Mouse (Mus musculus) cerebellum, adult 11 months (tissue): ENCODE measurements around the gene 1700003E16Rik.
"Not testable (repeated sequence)": the region's sequence is repeated elsewhere in the genome, so short reads cannot be mapped to it uniquely, and the experiment has no call there.

Source experiments
- DNase-seq: peaks from one replicate; pipeline ENCODE4 v3.0.0; 2022

The 1700003E16Rik gene

GRCm38 (mm10) chr6:83131469-83132034 lies 24.7 kb upstream of the 1700003E16Rik start:
- DNase-seq, result no peak

GRCm38 (mm10) chr6:83132176-83132919 lies 23.9 kb upstream of the 1700003E16Rik start:
- DNase-seq, result no peak

DNA sequence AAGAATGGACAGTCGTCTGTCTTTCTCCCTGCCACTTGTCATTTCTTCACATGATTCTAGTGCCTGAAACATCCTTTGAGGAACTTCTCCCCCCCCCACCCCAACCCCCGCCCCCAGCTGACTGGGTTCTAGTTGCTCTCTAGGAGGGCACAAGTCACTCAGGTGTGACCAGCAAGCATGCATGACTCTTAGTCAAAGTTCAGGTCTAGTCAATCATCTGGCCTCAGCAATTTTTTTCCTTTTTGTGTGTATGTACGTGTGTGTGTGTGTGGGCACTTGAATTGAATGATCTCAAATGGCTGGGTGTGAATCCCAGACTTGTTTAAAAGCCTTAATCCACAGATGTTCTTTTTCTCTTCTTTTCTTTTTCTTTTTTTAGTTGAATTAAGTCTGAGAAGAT lies 22.0 kb upstream of the 1700003E16Rik start:
- DNase-seq, result no peak

GRCm38 (mm10) chr6:83134951-83135513 lies 21.2 kb upstream of the 1700003E16Rik start, which contains the start of gene Rtkn:
TSS of gene Rtkn (plus strand) at chr6:83135463.
- no peak for DNase-seq

DNA sequence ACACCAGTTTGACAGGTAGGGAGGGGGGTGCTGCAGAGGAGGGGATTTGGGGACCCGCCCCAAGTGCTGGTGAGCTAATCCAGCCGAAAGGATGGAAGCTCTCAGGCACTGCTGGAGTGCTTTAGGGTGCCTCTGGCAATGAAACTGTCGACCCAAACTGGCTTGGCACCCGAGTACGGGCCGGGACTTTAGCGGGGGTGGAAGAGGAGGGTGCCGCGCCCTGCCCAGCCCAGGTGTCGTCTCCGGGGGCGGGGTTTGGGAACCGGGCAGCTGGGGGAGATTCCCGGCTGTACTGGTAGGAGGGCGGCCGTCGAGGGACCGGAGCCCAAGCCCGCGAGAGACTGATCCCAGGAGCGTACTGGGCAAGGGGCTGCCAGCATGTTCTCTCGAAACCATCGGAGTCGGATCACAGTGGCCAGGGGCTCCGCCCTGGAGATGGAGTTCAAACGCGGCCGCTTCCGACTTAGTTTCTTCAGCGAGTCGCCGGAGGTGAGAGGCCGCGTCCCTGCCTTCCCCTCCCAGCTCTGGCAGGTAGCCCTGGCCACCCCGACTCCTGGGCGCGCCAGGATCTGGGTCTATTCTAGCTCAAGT lies 20.5 kb upstream of the 1700003E16Rik start:
- no peak for DNase-seq

GRCm38 (mm10) chr6:83136291-83136880 lies 19.8 kb upstream of the 1700003E16Rik start:
- no peak for DNase-seq

- DNase-seq, result no peak
Observed at GRCm38 (mm10) chr6:83136881-83137575, 19.2 kb upstream of the 1700003E16Rik start.

- no peak for DNase-seq
Observed at GRCm38 (mm10) chr6:83137576-83137950, 18.6 kb upstream of the 1700003E16Rik start.

- no peak for DNase-seq
Observed at GRCm38 (mm10) chr6:83138056-83138455, 18.1 kb upstream of the 1700003E16Rik start.

DNA sequence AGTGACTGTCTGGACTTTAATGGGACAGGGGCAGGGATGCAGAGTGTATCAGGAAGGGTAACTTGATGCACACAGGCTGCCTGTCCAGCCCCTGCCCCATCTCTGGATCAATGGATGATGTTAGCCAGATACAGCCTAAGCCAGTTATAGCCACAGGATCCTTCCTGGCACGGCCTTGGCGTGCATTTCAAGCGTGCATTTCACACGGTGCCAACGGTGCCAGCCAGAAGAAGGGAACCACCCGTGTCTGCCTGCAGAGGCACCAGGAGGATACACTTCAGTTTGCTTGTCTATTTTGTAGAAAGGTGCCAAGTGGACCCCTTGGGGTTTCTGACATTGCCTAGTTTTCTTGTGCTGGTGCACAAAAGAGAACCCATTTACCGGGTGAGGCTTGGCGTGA lies 16.2 kb upstream of the 1700003E16Rik start:
- no peak for DNase-seq

- DNase-seq, result no peak
Observed at GRCm38 (mm10) chr6:83141636-83142035, 14.6 kb upstream of the 1700003E16Rik start.

DNA sequence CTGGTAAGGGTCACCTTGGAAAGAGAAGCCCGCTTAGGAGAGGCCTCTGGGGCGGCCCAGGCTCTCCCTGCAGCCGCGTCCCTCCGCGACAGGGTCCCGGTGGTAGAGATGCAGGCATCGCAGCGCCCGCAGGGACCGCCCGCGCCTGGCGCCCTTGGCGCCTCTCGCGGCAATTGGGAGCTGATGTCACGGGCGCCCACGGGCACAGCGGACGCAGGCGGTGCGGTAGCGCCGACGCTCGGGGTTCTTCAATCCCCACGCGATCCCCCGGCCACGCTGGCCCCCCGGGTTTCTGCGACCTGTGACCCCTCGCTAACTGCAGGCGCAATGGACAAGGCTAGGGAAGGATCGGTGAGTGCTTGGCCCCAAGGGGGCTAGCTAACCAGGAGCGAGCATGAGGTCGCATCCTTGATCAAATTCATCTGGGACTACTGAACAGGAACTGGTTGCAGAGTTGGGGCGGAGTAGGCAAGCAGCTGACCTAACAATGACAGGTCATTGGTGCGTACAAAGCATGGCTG lies 13.9 kb upstream of the 1700003E16Rik start:
- DNase-seq, result no peak

DNA sequence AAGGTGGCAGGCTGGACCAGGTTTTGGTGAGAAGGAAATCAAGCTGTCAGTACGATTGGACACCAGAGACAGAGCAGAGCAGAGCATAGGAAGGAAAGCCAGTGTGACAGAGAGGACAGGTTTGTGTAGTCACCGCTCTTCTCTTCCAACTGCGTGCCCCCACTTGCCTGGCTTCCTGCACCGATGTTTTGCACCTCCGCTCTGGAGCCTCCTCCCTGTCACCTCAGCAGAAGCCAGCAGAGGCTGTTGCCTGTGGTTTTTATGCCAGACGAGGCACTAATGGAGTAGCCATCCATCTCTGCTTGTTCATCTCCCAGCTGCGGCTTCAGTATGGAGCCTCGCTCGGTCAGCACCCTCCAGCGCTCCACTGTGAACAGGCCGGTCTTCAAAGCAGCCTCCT lies 13.3 kb upstream of the 1700003E16Rik start:
- DNase-seq, result no peak

- no peak for DNase-seq
Observed at GRCm38 (mm10) chr6:83145209-83145608, 11.0 kb upstream of the 1700003E16Rik start.

- DNase-seq, result no peak
Observed at GRCm38 (mm10) chr6:83145805-83146204, 10.4 kb upstream of the 1700003E16Rik start.

DNA sequence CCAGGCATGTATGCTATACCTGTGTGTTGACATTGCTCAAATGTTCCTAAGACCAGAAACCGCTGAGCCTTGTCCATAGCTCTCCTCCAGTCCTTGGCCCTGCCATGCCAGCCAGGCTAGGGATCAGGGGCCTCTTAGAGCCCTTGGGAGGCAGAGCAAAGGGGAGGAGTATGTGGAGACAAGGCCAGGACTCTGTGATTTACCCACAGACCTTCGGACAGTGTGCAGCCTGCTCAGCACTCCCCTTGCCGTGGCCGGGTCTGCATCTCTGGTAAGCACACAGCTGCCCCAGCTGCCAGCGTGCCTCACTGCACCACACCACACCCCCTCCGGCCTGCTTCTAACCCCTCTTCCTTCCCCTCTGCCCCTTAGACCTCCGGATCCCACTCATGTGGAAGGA lies 8.9 kb upstream of the 1700003E16Rik start:
- no peak for DNase-seq

GRCm38 (mm10) chr6:83151721-83152120 lies 4.5 kb upstream of the 1700003E16Rik start:
- DNase-seq, result no peak

- DNase-seq, result no peak
Observed at GRCm38 (mm10) chr6:83153038-83153437, 3.2 kb upstream of the 1700003E16Rik start.

- no peak for DNase-seq
Observed at GRCm38 (mm10) chr6:83153485-83153884, 2.7 kb upstream of the 1700003E16Rik start.

- DNase-seq, result no peak
Observed at GRCm38 (mm10) chr6:83155552-83156238, 509 bp upstream of the 1700003E16Rik start.

DNA sequence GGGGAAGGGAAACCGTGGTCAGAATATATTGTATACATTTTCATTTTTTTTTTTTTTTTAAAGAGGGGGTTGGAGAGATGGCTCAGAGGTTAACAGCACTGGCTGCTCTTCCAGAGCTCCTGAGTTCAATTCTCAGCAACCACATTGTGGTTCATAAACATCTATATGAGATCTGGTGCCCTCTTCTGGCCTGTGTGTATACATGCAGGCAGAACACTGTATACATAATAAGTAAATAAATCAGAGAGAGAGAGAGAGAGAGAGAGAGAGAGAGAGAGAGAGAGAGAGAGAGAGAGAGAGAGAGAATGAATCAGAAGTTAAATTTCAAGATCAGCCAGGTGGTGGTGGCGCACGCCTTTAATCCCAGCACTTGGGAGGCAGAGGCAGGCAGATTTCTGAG lies 3.3 kb downstream of the 1700003E16Rik start:
- not testable (repeated sequence) for DNase-seq

- DNase-seq, result no peak
Observed at GRCm38 (mm10) chr6:83161442-83161841, 5.2 kb downstream of the 1700003E16Rik start.
